Mouse (Mus musculus) kidney, postnatal 25 days (tissue): Measurements from ENCODE around the gene Atraid.

Experiments used
- DNase-seq, 2 experiments: peaks; one replicate each; pipeline ENCODE4 v3.0.0; 2021; ENCODE audit warnings: mixed read lengths in 2 of 2

Gene Atraid

DNA sequence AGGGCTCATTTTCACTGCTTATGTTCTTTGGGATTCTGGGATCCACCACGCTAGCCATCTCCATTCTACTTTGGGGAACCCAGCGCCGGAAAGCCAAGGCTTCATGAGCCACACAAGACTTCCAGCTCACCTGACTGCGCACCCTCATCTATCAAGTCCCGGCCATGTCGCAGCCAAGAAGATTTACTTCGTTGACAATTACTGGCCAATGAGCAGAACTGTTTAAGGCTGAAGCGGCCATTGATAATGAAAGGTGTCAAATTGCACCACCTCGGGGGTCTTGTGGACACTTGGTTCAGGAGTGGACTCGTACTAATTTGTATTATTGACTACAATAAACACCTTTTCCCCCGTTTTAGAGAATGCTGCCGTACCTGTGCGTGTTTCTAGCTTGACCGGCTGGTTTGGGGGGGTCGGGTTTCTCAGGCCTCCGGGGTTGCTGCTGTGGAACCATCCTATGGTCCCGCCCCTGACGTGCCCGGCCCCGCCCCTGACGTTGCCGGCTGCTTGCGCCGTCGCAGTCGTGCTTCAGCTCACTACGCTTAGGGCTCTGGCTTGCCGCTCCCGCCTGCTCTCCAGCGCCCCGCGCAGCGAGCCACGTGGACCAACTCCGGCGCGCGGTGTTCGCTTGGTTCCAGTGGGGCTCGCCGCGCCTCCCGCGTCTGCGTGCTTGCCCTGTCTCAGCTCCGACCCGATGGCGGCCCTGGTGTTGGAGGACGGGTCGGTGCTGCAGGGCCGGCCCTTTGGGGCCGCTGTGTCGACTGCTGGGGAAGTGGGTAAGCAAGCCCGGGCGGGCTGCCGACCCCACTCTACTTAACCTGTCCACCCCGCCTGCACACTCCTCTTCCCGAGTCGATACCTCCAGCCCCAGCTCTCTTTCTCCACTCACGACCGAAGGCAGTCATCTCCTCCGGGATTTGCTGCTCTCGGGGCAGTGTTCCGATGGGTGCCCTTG, 6.4 kb downstream of the Atraid start, which contains the start of gene Cad:
Cad (plus strand) TSS at position 520 of the 955 bp plus-strand sequence.
- DNase-seq: peak; percentile 95 to 96

DNA sequence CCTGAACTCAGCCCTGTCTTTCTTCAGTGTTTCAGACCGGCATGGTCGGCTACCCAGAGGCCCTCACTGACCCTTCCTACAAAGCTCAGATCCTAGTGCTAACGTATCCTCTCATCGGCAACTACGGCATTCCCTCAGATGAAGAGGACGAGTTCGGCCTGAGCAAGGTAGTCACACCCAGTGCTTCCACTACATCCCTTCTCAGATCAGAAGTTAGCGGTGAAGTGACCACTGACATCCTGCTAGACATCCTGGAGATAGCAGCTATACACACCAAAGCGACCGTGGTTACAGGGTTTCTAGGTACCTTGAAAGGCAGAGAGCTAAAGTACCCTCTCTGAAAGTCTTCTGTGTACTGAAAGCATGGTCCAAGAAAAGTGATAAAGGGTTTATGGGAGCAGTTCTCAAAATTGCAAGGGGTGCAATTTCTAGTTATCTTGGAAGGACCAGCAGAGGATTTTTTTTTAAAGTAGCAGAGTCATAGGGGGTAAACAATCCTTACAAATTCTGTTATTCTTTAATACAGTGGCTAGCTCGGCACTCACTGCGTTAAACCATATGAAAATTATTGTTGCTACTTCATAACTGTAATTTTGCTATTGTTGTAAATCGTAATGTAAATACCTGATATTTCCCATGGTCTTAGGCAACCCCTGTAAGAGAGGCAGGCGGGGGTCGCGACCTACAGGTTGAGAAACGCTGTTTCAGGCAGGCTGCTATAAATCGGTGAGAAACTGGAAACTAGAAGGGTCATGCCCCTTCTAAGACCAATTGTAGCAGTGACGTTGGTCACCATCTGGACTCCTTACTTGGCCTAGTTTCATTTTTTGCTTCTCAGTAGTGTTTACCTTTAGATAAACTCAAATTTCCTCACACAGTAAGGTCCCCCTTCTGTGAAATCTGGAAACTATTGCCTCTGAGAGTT, 7.4 kb downstream of the Atraid start:
- peak in 1 of 2 experiments; percentile 26 for DNase-seq

DNA sequence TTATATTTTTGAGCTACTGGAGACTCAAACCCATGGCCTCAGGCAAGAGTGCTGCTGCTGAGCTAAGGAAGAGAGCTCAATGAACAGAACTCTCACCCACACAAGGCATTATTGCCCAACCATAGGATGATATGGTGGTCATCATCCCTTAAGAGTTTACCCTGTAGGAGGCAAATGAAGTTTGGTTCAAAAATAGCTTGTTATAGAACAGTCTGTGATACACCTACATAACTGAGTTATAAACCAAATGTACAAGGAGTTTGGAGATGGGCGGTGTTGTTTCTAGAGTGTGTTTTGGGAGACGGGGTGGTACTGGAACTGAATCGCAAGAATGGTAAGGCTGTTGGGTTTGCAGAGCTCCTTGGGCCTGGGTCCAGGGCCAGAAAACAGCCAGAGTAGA, 21.7 kb downstream of the Atraid start:
- no peak for DNase-seq

DNA sequence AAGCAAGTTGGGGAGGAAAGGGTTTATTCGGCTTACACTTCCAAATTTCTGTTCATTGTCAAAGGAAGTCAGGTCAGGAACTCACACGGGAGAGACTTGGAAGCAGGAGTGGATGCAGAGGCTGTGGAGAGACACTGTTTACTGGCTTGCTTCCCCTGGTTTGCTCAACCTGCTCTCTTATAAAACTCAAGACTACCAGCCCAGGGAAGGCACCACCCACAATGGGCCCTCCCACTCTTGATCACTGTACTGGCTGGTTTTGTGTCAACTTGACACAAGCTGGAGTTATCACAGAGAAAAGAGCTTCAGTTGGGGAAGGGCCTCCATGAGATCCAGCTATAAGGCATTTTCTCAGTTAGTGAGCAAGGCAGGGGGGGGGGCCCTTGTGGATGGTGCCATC, 22.9 kb downstream of the Atraid start:
- no peak for DNase-seq

DNA sequence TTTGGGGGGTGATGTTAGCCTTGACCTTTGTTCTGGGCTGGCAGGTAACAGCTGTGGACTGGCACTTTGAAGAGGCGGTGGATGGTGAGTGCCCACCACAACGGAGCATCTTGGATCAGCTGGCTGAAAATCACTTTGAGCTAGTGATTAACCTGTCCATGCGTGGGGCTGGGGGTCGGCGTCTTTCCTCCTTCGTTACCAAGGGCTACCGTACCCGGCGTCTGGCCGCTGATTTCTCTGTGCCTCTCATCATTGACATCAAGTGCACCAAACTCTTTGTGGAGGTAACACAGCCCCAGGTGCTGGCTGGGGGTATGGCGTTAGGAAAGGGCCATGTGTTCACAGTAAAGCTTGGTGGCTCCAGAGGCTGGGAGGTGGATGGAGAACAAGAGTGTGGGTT, 23.7 kb downstream of the Atraid start:
- peak in 1 of 2 experiments; percentile 29 for DNase-seq

DNA sequence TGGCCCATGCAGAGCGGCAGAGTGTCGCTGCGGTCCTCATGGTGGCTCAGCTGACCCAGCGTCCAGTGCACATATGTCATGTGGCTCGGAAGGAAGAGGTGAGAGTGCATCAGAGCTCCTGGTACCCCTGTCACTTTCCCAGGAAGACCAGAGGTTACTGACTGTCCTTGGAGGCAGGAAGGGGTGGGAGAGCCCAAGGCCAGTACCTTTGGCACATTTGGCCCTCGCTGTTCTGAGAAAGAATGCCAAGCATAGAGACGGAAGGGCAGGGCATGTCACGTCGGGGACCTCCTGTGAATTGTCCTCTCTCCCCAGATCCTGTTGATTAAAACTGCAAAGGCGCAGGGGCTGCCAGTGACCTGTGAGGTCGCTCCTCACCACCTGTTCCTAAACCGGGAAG, 25.1 kb downstream of the Atraid start:
- DNase-seq: peak in 1 of 2 experiments; percentile 21

DNA sequence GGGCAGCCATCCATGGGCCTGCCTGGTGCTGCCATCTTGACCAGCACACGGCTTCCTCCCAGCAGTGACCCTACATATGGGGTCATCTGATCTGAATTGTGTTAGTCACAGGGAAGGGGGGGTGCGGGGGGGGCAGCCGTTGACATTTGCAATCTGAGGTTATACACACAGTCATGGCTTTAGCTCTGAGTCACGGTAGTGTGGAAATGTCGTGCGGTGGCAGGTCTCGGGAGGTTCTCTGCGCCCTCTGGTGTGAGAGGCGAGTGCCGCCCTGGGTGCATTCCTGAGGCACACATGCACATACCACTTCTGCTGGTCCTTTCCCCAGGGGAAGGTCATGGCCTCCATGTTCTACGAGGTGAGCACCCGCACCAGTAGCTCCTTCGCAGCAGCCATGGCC, 28.2 kb downstream of the Atraid start:
- peak in 1 of 2 experiments; percentile 29 for DNase-seq

DNA sequence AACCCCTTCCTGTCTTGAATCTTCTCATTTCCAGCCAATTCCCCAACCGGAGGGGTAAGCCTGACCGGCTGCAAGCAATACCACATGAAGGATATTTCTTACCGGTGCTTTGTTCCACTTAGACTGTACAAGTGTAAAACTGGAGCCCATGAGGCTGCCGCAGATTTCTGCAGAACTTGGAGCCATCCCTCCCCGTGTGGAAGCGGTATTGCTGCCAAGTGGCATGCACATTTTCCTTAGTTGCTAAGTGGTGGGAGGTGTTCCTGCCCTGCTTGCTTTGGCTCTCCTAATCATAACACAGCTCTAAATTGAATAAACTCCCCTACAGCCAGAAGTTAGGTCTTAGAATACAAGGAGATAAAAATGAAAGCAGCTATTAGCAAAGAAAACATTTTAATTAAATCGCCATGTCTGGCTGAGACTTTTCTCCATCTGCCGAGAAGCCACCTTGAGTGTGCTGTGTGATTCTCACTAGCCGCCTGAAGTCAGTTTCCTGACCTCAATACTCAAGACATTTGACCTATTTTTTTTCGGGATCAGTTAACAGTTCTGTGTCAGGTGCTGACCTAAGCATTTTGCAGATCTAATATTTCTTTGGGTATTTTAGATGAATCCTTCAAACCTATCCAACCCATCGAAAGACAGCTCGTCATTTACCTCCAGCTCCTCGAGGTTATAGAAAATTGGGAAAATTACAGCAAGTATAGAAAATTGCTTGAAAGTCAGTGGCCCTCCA, 32.1 kb downstream of the Atraid start:
- DNase-seq: no peak

DNA sequence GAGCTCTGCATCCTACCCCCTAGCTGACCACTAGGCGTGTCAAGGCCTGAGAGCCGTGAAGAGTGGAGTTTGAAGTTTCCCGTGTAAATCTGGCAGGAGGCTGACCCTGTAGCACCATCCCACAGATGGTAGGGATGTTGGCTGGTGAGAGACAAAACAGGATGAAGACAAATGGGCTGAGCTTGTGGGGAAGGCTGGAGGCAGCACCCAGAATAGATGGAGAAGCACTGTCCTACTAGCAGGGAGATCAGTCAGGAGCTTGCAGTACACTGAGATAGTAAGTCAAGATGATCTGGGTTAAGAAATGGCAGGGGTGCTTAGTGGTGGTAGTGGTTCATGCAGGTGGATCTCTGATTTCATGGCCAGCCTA, 32.7 kb downstream of the Atraid start:
- no peak for DNase-seq

DNA sequence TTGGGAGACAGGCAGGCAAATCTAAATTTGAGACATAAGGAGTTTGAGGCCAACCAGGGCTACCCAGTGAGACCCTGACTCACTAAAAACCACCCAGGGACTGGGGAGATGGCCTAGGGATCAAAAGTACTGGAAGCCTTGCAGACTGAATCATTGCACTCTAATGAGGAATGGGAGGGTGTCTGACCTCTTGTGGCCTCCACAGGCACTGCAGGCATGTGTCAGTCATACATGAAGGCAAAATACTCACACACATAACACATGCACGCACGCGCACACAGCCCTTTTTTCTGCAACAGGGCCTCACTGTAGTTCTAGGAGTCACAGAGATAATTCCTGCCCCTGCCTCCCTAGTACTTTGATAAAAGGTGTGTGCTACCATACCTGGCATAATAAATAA, 33.3 kb downstream of the Atraid start:
- peak in 1 of 2 experiments; percentile 61 for DNase-seq

DNA sequence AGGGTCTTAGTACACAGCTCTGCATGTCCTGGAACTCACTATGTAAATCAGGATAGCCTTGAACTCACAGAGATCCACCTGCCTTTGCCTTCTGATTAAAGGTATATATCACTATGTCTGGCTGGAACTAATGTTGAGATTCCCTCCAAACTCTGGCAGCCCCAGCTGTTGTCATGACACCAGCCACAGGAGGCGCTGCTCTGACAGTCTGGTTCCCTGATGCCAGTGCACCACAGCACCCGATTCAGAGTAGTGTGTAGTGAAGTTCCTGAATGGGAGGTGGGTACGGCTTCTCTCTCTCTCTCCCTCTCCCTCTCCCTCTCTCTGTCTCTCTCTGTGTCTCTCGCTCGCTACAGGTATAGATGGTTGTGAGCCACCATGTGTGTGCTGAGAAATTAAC, 34.2 kb downstream of the Atraid start:
- DNase-seq: peak; percentile 70 to 79

DNA sequence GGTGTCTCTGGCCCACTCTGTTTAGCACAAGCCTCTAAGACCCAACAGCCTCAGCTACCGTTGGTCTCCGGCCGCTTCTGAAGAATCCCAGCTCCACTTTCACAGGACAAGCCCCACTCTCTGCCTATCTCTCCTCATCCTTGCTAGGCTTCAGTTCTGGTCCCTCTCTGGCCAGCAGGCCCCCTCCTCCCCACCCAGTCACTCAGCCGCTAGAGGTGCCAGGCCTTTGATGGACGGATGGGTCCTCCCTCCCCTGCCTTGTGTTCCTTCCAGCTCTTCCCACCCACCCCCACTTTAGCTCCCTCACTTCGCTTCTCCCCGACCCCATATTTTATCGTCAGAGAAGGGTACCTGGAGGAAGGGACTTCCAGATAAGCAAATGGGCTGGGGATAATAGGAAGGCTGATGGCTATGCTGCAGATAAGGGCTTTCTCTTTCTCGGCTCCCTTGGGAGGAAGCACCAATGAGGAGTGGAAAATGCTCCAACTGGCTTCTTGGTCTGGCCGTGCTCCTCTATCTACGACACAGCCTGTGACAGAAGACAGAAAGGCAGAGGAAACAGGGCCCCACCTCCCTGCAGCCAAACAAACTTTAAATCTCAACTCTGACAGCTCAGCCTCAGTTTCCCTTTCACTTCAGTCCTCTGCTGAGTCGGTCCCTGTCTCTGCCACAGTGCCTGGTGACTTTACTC, 35.0 kb downstream of the Atraid start:
- DNase-seq: peak; percentile 41 to 68

DNA sequence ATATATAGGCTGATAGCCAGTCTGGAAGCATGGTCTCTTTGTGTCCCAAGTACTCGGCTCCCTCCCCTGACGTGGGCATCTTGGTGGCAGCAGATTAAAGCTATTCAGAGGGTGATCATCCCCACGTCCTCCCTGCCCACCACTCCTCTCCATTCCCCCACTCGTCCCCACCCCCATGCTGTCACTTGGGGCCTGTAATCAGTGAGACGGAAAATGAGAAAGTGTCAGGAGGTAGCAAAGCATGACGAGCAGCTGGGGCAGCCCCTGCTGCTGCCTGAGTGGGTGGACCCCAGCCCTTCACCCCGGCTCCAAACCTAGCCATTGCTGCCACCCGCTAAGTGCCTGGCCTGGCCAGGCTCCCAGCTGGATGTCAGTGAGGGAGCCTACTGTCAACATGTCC, 35.8 kb downstream of the Atraid start:
- DNase-seq: no peak

DNA sequence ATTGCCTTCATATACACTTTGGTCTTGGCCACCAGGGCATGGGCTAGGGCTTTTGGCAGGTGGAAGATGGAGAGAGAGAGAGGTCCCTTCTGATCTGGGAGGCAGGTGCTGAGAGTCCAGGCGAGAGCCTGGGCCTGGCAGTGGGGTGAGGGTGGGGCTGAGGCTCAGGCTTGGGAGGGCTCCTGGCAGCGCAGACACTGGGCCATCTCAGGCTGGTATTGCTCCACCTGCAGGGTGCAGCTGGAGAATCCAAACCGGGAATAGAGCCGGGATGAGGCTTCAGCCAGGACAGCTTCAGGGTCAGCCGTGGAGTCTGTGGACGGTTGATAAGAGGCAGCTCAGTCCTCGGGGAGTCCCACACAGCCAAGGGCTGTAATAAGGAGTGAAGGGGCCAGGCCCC, 38.5 kb downstream of the Atraid start:
- no peak for DNase-seq

DNA sequence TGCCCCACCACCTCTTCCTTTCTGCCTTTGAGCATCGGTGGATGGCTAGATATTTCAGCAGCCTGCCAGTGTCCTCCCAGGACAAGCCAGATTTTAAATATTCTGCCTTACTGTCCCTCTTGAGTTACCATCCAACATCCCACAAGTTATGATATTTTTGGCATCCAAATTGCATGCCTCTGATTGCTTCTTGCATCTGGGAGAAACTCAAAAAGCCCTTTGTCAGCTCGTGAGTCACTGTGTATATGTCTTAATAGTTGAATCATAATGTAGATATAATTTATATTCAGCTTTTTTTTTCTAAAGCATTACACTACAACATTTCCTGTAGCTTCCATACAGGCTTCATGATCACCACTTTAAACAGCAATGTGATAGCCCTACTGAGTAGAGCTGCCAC, 39.0 kb downstream of the Atraid start:
- no peak for DNase-seq

DNA sequence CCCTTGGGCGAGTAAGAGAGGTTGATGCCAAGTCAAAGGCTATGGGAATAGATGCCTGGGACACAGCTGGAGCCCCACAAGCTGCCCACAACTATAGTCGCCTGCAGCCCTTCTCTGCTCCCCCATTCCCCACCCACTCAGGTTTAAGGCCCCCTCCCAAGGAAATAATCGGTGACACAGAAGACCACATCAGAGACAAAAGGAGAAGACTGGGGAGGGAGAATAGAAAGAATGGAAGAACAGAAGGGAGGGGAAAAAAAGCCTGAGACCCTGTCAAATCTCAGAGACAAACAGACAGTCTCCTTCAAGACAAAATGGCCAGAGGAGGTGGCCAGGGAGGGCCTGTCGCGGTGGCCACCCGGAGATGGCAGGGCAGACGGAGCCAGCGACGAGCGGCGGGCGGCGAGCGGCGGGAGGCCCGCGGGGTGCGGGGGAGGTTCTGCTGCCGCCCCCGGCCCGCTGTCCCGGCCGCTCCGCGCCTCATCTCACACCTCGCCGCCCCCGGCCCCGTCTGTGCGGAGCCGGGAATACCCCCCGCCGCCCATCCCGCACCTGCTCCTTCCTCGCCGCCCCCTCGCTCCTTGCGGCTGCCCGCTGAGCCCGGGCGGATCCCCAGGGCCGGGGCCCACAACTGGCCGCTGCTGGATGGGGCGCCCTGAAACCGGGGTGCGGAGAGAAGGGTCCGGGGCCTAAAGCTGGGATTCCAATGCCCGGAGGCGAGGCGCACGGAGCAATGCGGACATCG, 44.3 kb downstream of the Atraid start:
- DNase-seq: no peak

DNA sequence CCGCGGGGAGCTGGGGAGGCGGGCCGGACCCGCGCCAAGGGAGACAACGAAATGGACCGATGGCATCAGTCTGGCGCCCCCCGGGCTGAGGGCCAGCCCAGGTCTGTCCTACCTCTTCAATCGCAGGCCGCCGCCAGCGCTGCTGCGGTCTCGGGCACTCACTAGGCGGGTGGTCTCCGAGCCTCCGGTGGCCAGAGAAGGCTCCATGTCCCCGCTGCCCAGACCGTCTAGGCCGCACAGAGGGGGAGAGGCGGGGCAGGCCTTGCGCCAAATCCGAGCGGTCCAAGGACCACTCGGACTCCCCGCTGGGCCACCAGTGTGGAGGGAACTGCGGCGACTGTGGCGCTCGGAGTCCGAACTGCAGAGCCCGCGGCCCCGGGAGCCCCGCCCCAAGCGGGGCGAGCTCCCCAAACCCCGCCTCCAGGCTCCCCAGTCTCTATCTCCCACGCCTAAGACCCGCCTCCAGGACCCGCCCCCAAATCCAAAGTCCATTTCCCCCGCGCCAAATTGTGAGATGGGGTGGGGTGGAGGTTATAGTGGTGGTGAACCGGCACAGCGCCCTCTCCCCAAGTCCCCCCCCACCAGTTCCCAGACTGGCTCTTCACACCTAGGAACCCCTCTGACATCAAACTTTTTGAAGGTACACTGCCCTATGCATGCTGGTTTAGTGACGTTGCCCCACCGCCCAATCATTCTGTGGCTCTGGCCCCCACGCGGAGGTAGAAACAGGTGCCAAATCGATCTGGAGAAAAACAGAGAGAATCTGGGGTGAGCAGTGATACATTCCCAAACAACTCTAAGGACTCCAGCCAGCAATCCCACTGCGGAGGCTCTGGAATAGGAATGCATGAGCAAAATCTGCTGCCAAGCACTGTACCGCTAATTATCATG, 45.3 kb downstream of the Atraid start:
- DNase-seq: peak; percentile 73 to 80

DNA sequence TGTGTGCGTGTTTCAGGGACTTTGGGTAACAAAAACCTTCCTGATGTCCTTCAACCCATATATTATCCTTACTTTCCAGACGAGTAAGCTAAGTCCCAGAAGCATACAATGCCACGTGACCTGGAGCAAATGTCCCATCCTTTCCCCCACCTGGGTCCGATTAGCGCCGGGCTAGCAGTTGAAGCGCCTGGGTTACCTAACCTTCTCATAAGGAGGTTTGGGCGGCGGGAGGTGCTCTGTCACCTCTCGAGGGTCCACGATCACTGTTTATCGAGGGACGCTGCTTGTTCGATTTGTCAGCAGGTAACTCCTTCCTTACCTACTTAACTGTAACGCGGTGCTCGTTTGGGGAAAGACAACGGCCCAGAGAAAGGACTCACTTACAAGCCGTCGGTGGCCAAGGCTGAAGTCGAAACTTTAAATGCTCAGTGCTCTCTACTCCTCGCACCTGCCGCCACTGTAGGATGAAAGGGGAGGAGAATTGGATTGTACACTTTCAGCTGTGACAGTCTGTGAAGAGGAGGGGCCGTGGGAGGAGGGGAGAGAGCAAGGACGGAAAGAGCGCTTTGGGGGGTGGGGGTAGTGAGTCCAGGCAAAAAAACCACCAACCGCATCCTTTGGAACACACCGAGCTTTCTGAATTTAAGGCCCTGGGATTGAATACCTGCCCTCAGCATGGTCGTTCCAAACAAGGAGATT, 46.1 kb downstream of the Atraid start:
- DNase-seq: no peak
